Mouse (Mus musculus) C2C12 (cell line): Measurements from ENCODE around the gene Urgcp.

Experiments used
- CTCF ChIP-seq: IDR thresholded peaks from one replicate; pipeline ENCODE4 v1.5.1; 2011; ENCODE audit not compliant: control insufficient read depth, insufficient read depth, insufficient read length
- MAX ChIP-seq: IDR thresholded peaks from one replicate; pipeline ENCODE4 v1.6.1; 2011; ENCODE audit warnings: mild to moderate bottlenecking, control low read depth
- MYOG ChIP-seq: IDR thresholded peaks from one replicate; pipeline ENCODE4 v1.6.1; 2011; ENCODE audit not compliant: control insufficient read depth, insufficient read length; ENCODE audit errors: extremely low read depth
- USF1 ChIP-seq: IDR thresholded peaks from one replicate; pipeline ENCODE4 v1.6.1; 2011; ENCODE audit warnings: low read depth, mild to moderate bottlenecking, control low read depth, moderate library complexity

DNA sequence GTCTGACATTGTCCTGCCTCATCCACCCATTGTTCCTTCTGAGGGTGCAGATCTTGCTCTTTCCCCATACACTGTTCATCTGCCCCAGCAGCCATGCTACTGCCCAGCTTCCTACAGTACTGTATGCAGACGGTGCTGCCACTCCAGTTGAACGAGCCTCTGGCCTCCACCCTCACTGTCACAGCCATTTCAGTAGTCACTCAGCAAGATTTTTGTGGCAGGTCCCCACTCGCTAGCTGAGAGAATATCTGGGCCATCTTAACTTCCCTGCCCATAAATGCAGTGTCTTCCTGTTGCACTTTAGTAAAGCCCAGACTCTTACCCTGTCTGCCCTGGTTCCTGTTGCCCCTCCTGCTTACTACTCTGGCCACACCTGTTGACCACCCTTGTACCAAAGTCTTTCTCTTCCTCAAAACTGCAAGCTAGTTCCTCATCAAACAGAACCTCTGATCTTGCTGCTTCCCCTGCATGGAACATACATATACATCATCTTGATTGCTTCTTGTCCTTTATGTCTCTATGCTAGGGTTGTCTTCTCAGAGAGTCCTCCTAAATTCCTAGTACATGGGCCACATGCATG is 27.7 kb upstream of the Urgcp start:
- TF ChIP-seq CTCF: no peak
- TF ChIP-seq MAX: no peak
- no peak for TF ChIP-seq USF1
- no peak for TF ChIP-seq MYOG
